Mouse (Mus musculus): ENCODE measurements around the gene Sgsm2.
A peak's percentile ranks its signal among the peaks of the same experiment; 100 is the strongest.

Gene Sgsm2

GRCm38 (mm10) chr11:74896901-74897677 lies at the start of gene Sgsm2:
Gene Sgsm2 (minus strand): TSS chr11:74897060.
- peak; percentile 44 to 49 for DNase-seq

GRCm38 (mm10) chr11:74946348-74946747 lies 49.5 kb upstream of the Sgsm2 start:
- peak; percentile 14 to 17 for DNase-seq

- no peak for DNase-seq
Observed at GRCm38 (mm10) chr11:74930391-74930790, 33.5 kb upstream of the Sgsm2 start.

GRCm38 (mm10) chr11:74929111-74929510 lies 32.3 kb upstream of the Sgsm2 start:
- DNase-seq = no peak

GRCm38 (mm10) chr11:74927236-74927725 lies 30.4 kb upstream of the Sgsm2 start:
- no peak for DNase-seq

- DNase-seq = peak in 1 of 2 experiments; percentile 11
Observed at GRCm38 (mm10) chr11:74926388-74927005, 29.6 kb upstream of the Sgsm2 start.

- DNase-seq = peak; percentile 92
Observed at GRCm38 (mm10) chr11:74925577-74926387, 28.9 kb upstream of the Sgsm2 start, which contains the start of the genes Smg6 and Srr. Gene Smg6 (plus strand): TSS chr11:74925823. Gene Srr (minus strand): TSS chr11:74925948.

GRCm38 (mm10) chr11:74924149-74924548 lies 27.3 kb upstream of the Sgsm2 start:
- DNase-seq = peak; percentile 54

GRCm38 (mm10) chr11:74919249-74919648 lies 22.4 kb upstream of the Sgsm2 start:
- no peak for DNase-seq

GRCm38 (mm10) chr11:74912492-74912891 lies 15.6 kb upstream of the Sgsm2 start:
- DNase-seq = no peak

- no peak for DNase-seq
Observed at GRCm38 (mm10) chr11:74909978-74910377, 13.1 kb upstream of the Sgsm2 start.

- no peak for DNase-seq
Observed at GRCm38 (mm10) chr11:74908618-74909399, 11.9 kb upstream of the Sgsm2 start.

GRCm38 (mm10) chr11:74907850-74908249 lies 11.0 kb upstream of the Sgsm2 start:
- no peak for DNase-seq

GRCm38 (mm10) chr11:74902416-74902815 lies 5.6 kb upstream of the Sgsm2 start:
- no peak for DNase-seq

- no peak for DNase-seq
Observed at GRCm38 (mm10) chr11:74901555-74901954, 4.7 kb upstream of the Sgsm2 start.

- no peak for DNase-seq
Observed at GRCm38 (mm10) chr11:74898517-74898827, 1.6 kb upstream of the Sgsm2 start.

- peak; percentile 89 to 90 for DNase-seq
Observed at GRCm38 (mm10) chr11:74897678-74898516, 1.0 kb upstream of the Sgsm2 start, which contains the start of gene Tsr1. Gene Tsr1 (plus strand): TSS chr11:74898071.

- peak; percentile 51 to 53 for DNase-seq
Observed at GRCm38 (mm10) chr11:74895980-74896900, 620 bp downstream of the Sgsm2 start.

GRCm38 (mm10) chr11:74894619-74895018 lies 2.2 kb downstream of the Sgsm2 start:
- no peak for DNase-seq

GRCm38 (mm10) chr11:74883098-74883497 lies 13.8 kb downstream of the Sgsm2 start:
- DNase-seq = no peak
